Comparison of ENCODE assay signal across 8 mouse cellular contexts in the genomic region with DNA sequence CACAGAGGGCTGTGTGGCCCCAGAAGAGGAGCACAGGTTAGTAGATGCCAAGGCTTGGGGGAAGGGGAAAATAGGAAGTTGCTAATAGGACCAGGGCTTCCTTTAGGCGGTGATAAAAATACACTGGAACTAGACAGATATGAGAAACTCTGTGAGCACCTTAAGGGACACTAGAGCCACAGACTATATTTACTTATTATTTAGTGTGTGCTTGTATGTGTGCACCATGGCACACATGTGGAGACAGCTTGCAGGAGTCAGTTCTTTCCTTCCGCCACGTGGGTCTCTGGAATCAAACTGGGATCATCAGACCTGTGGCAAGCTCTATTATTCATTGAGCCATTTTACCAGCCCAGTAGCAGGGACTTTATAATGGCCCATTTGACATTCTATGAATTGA. TPM values are rescaled to one million over a fixed set of nuclear protein-coding genes. Genes with fewer than 3 reads are reported as not detected.
A peak's percentile ranks its signal among the peaks of the same experiment; 100 is the strongest.
DNase-seq lines count a peak whose midpoint lies in the region; ATAC-seq lines count a peak whose summit lies in the region.

No protein-coding gene starts in this region.

- no peak for DNase-seq in hindbrain, embryonic 11.5 days (ENCODE audit: low spot score)
- peak; percentile 18 to 24 for DNase-seq in B cell, adult 2 months
- no peak for DNase-seq in embryonic facial prominence, embryonic 14.5 days (ENCODE audit: low spot score)
- DNase-seq in left cerebral cortex, adult 8-10 months (ENCODE audit: low spot score in 2 of 2): no peak
- DNase-seq in gastrocnemius, postnatal 4 days (ENCODE audit: low spot score in 2 of 2): no peak

- H3K36me3 ChIP-seq in hindbrain, embryonic 16.5 days (ENCODE audit: control insufficient read depth, insufficient read depth, low read length): no peaks in the 10 kb centered on the region
- H3K36me3 ChIP-seq in hindbrain, embryonic 11.5 days (ENCODE audit: control insufficient read depth, insufficient read depth, low read length): no peaks in the 10 kb centered on the region
- no peaks in the 10 kb centered on the region for H3K36me3 ChIP-seq in embryonic facial prominence, embryonic 14.5 days (ENCODE audit: control insufficient read depth, insufficient read depth, low read length)
- no peaks in the 10 kb centered on the region for H3K36me3 ChIP-seq in liver, embryonic 12.5 days

- H3K9me3 ChIP-seq in hindbrain, embryonic 16.5 days (ENCODE audit: control insufficient read depth, low read length): no peaks in the 10 kb centered on the region
- no peaks in the 10 kb centered on the region for H3K9me3 ChIP-seq in hindbrain, embryonic 11.5 days (ENCODE audit: control insufficient read depth, low read length)
- H3K9me3 ChIP-seq in embryonic facial prominence, embryonic 14.5 days (ENCODE audit: control insufficient read depth, low read length): no peaks in the 10 kb centered on the region
- H3K9me3 ChIP-seq in liver, embryonic 12.5 days (replicated peaks): no peaks in the 10 kb centered on the region

- H3K9ac ChIP-seq in hindbrain, embryonic 16.5 days (ENCODE audit: low read depth, low read length): no peak overlapping the region
- no peak overlapping the region for H3K9ac ChIP-seq in hindbrain, embryonic 11.5 days (ENCODE audit: low read depth, low read length)
- H3K9ac ChIP-seq in embryonic facial prominence, embryonic 14.5 days (ENCODE audit: low read depth, low read length): no peak overlapping the region; the same call in none of the 2 replicates
- H3K9ac ChIP-seq in liver, embryonic 12.5 days: no peak overlapping the region

- ATAC-seq in hindbrain, embryonic 16.5 days: 0 out of 2 replicates have a peak, but pooled peaks have one; percentile 7
- no peak for ATAC-seq in hindbrain, embryonic 11.5 days (ENCODE audit: low FRiP score)
- peak; percentile 1; the same call in 1 of the 2 replicates for ATAC-seq in embryonic facial prominence, embryonic 14.5 days (ENCODE audit: low read depth)
- no peak for ATAC-seq in liver, embryonic 12.5 days
- ATAC-seq in monocyte, adult 5-6 weeks (replicated peaks; ENCODE audit: insufficient number of reproducible peaks, low FRiP score, low TSS enrichment, poor library complexity, severe bottlenecking): no peak

- H3K27me3 ChIP-seq in hindbrain, embryonic 16.5 days (replicated peaks; ENCODE audit: control insufficient read depth, insufficient read depth, low read length): no peaks in the 10 kb centered on the region
- H3K27me3 ChIP-seq in hindbrain, embryonic 11.5 days (ENCODE audit: control insufficient read depth, insufficient read depth, low read length): no peaks in the 10 kb centered on the region
- no peaks in the 10 kb centered on the region for H3K27me3 ChIP-seq in embryonic facial prominence, embryonic 14.5 days (replicated peaks; ENCODE audit: control insufficient read depth, insufficient read depth, low read length)
- no peaks in the 10 kb centered on the region for H3K27me3 ChIP-seq in liver, embryonic 12.5 days (replicated peaks)

- H3K4me3 ChIP-seq in hindbrain, embryonic 16.5 days (ENCODE audit: low read length): no peak overlapping the region
- H3K4me3 ChIP-seq in hindbrain, embryonic 11.5 days (ENCODE audit: low read depth, low read length): no peak overlapping the region
- no peak overlapping the region for H3K4me3 ChIP-seq in embryonic facial prominence, embryonic 14.5 days (ENCODE audit: low read depth, low read length)
- no peak overlapping the region for H3K4me3 ChIP-seq in liver, embryonic 12.5 days

- 58% methylated on average over 3 of the region's 3 CpGs for WGBS in hindbrain, embryonic 16.5 days
- WGBS in hindbrain, embryonic 11.5 days: 68% methylated on average over 3 of the region's 3 CpGs
- 51% methylated on average over 3 of the region's 3 CpGs for WGBS in embryonic facial prominence, embryonic 14.5 days
- WGBS in liver, embryonic 12.5 days (ENCODE audit: insufficient replicate concordance): 34% methylated on average over 3 of the region's 3 CpGs

- peaks cover 4% of the 10 kb centered on the region for H3K4me1 ChIP-seq in hindbrain, embryonic 16.5 days (ENCODE audit: control insufficient read depth, insufficient read depth, low read depth, low read length)
- no peaks in the 10 kb centered on the region for H3K4me1 ChIP-seq in hindbrain, embryonic 11.5 days (replicated peaks; ENCODE audit: control insufficient read depth, insufficient read depth, low read length)
- H3K4me1 ChIP-seq in embryonic facial prominence, embryonic 14.5 days (ENCODE audit: control insufficient read depth, insufficient read depth, low read length): peaks cover 7% of the 10 kb centered on the region; the same call in 1 of the 2 replicates
- H3K4me1 ChIP-seq in liver, embryonic 12.5 days: peaks cover 19% of the 10 kb centered on the region

- H3K4me2 ChIP-seq in hindbrain, embryonic 16.5 days (ENCODE audit: low read length): no peak overlapping the region
- no peak overlapping the region for H3K4me2 ChIP-seq in hindbrain, embryonic 11.5 days (replicated peaks; ENCODE audit: low read depth, low read length)
- no peak overlapping the region for H3K4me2 ChIP-seq in embryonic facial prominence, embryonic 14.5 days (ENCODE audit: low read depth, low read length)
- peak overlapping the region; percentile 15; the same call in 1 of the 2 replicates for H3K4me2 ChIP-seq in liver, embryonic 12.5 days

- 0 out of 2 replicates have a peak overlapping the region, but pooled peaks have one; percentile 42 for H3K27ac ChIP-seq in hindbrain, embryonic 16.5 days (ENCODE audit: low read depth, low read length)
- no peak overlapping the region for H3K27ac ChIP-seq in hindbrain, embryonic 11.5 days (ENCODE audit: low read depth, low read length)
- H3K27ac ChIP-seq in embryonic facial prominence, embryonic 14.5 days (replicated peaks; ENCODE audit: low read depth, low read length): peak overlapping the region; percentile 75
- peak overlapping the region; percentile 72; the same call in 1 of the 2 replicates for H3K27ac ChIP-seq in liver, embryonic 12.5 days

RNA-seq across cellular contexts. Expression of gene Gm10282, which starts 9.9 kb away (rescaled TPM):
- 10.1 and 14.5 TPM in 2 replicates for polyA plus RNA-seq in hindbrain, embryonic 16.5 days (2015; fragmentation: Nextera tagmentation; extraction: Ambion mirVana)
- 32.2 and 35.1 TPM in 2 replicates for polyA plus RNA-seq in hindbrain, embryonic 11.5 days (2014; fragmentation: Nextera tagmentation; extraction: Ambion mirVana)
- polyA plus RNA-seq in embryonic facial prominence, embryonic 14.5 days (2014; fragmentation: Nextera tagmentation; extraction: Ambion mirVana): 23.1 and 26.5 TPM in 2 replicates
- 10.1 and 10.3 TPM in 2 replicates for polyA plus RNA-seq in liver, embryonic 12.5 days (2016; fragmentation: Nextera tagmentation; extraction: Ambion mirVana)
- 1.5 to 3.3 TPM (median 3.1 TPM) in 3 replicates for total RNA-seq in monocyte, adult 5-6 weeks (2017)
- total RNA-seq in left cerebral cortex, adult 8-10 months (2022): 1 to 10 TPM; 5.1 to 8.2 (median 6.0) TPM
- 10 to 100 TPM; 29.3 to 31.8 TPM for total RNA-seq in gastrocnemius, postnatal 4 days (2021)

RNA-seq across cellular contexts. Expression of gene Klf2, which starts 23.7 kb away (rescaled TPM):
- polyA plus RNA-seq in hindbrain, embryonic 16.5 days (2015; fragmentation: Nextera tagmentation; extraction: Ambion mirVana): 5.1 and 5.4 TPM in 2 replicates
- 4.4 and 4.8 TPM in 2 replicates for polyA plus RNA-seq in hindbrain, embryonic 11.5 days (2014; fragmentation: Nextera tagmentation; extraction: Ambion mirVana)
- 19.9 and 22.1 TPM in 2 replicates for polyA plus RNA-seq in embryonic facial prominence, embryonic 14.5 days (2014; fragmentation: Nextera tagmentation; extraction: Ambion mirVana)
- 5.7 and 6.0 TPM in 2 replicates for polyA plus RNA-seq in liver, embryonic 12.5 days (2016; fragmentation: Nextera tagmentation; extraction: Ambion mirVana)
- total RNA-seq in monocyte, adult 5-6 weeks (2017): 183 to 225 TPM (median 194 TPM) in 3 replicates
- 10 to 100 TPM; 10.9 to 16.5 (median 13.2) TPM for total RNA-seq in left cerebral cortex, adult 8-10 months (2022)
- 10 to 100 TPM; 40.0 to 47.7 TPM for total RNA-seq in gastrocnemius, postnatal 4 days (2021)

RNA-seq across cellular contexts. Expression of gene Ap1m1, which starts 55.3 kb away (rescaled TPM):
- polyA plus RNA-seq in hindbrain, embryonic 16.5 days (2015; fragmentation: Nextera tagmentation; extraction: Ambion mirVana): 264 and 287 TPM in 2 replicates
- 174 and 175 TPM in 2 replicates for polyA plus RNA-seq in hindbrain, embryonic 11.5 days (2014; fragmentation: Nextera tagmentation; extraction: Ambion mirVana)
- 85.2 and 107 TPM in 2 replicates for polyA plus RNA-seq in embryonic facial prominence, embryonic 14.5 days (2014; fragmentation: Nextera tagmentation; extraction: Ambion mirVana)
- 80.9 and 85.0 TPM in 2 replicates for polyA plus RNA-seq in liver, embryonic 12.5 days (2016; fragmentation: Nextera tagmentation; extraction: Ambion mirVana)
- total RNA-seq in monocyte, adult 5-6 weeks (2017): 59.3 to 86.9 TPM (median 76.3 TPM) in 3 replicates
- 10 to 100 TPM; 72.0 to 83.7 (median 76.7) TPM for total RNA-seq in left cerebral cortex, adult 8-10 months (2022)
- 10 to 100 TPM; 46.4 to 48.5 TPM for total RNA-seq in gastrocnemius, postnatal 4 days (2021)

Comparison
In these comparisons a context has a peak if more than half of its experiments do, and no peak if none do; other contexts are left out.
1. ATAC-seq: peak in hindbrain, embryonic 16.5 days (single experiment) and embryonic facial prominence, embryonic 14.5 days (single experiment); none in hindbrain, embryonic 11.5 days (single experiment), liver, embryonic 12.5 days (single experiment) and monocyte, adult 5-6 weeks (single experiment).
2. DNase-seq: peak in B cell, adult 2 months (2 of 2); none in hindbrain, embryonic 11.5 days (single experiment), embryonic facial prominence, embryonic 14.5 days (single experiment), left cerebral cortex, adult 8-10 months (0 of 2) and gastrocnemius, postnatal 4 days (0 of 2).